Mouse (Mus musculus) neural tube, embryonic 11.5 days (tissue): ENCODE data around the gene Gins1. TPM values are rescaled to one million over a fixed set of nuclear protein-coding genes. Genes with fewer than 3 reads are reported as not detected.
A peak's percentile ranks its signal among the peaks of the same experiment; 100 is the strongest.

Experiments
- ATAC-seq: fragments of 200-750 bp; cut with Nextera tagmentation; 2 replicates; pipeline ENCODE4 v1.8.0; 2017; ENCODE audit warnings: moderate number of reproducible peaks, mild to moderate bottlenecking, moderate TSS enrichment, moderate library complexity; ENCODE audit not compliant: insufficient read depth, low FRiP score, low TSS enrichment
- DNase-seq: peaks from one replicate; pipeline ENCODE4 v3.0.0-alpha.2; 2015; ENCODE audit warnings: low spot score
- H3K27ac ChIP-seq: fragments of 300-500 bp; sonication (generic); 2 replicates; pipeline ENCODE4 v1.5.1; 2014; ENCODE audit warnings: low read depth, mild to moderate bottlenecking, low read length
- H3K27me3 ChIP-seq: fragments of 300-500 bp; sonication (generic); 2 replicates; pipeline ENCODE4 v1.6.1; 2014; ENCODE audit warnings: mild to moderate bottlenecking, low read length, mixed read lengths; ENCODE audit not compliant: control insufficient read depth, insufficient read depth
- H3K36me3 ChIP-seq: fragments of 300-500 bp; sonication (generic); 2 replicates; pipeline ENCODE4 v1.6.1; 2014; ENCODE audit warnings: mild to moderate bottlenecking, low read length, moderate library complexity, mixed read lengths; ENCODE audit not compliant: control insufficient read depth, insufficient read depth
- H3K4me1 ChIP-seq: fragments of 300-500 bp; sonication (generic); 2 replicates; pipeline ENCODE4 v1.6.1; 2014; ENCODE audit warnings: low read length, mixed read lengths; ENCODE audit not compliant: control insufficient read depth, insufficient read depth
- H3K4me2 ChIP-seq: fragments of 300-500 bp; sonication (generic); 2 replicates; pipeline ENCODE4 v1.6.1; 2014; ENCODE audit warnings: low read depth, mild to moderate bottlenecking, moderate library complexity
- H3K4me3 ChIP-seq: fragments of 300-500 bp; sonication (generic); 2 replicates; pipeline ENCODE4 v1.5.1; 2014; ENCODE audit warnings: low read depth, low read length
- H3K9ac ChIP-seq: fragments of 300-500 bp; sonication (generic); 2 replicates; pipeline ENCODE4 v1.6.1; 2014; ENCODE audit warnings: mild to moderate bottlenecking, low read length
- H3K9me3 ChIP-seq: fragments of 300-500 bp; sonication (generic); 2 replicates; pipeline ENCODE4 v1.6.1; 2016; ENCODE audit warnings: low read length; ENCODE audit not compliant: control insufficient read depth
- WGBS: fragments of 180-500 bp; shearing (Covaris S2); extraction: QIAGEN DNeasy Blood & Tissue Kit; methylation state at CpG from one replicate; pipeline ENCODE4 v1.1.7; 2014; 5-methylcytosine and 5-hydroxymethylcytosine counted together
- polyA plus RNA-seq: library from polyadenylated mRNA; unstranded; fragments of >200 nt; fragmentation: Nextera tagmentation; extraction: Ambion mirVana; gene quantifications from 2 replicates; pipeline ENCODE4 v1.2.1, GENCODE M21; 2014

Gins1 gene
- 59.4 and 60.6 TPM in 2 replicates for polyA plus RNA-seq

GRCm38 (mm10) chr2:150904936-150905450 lies at the start of gene Gins1:
Gene Gins1 (plus strand): TSS chr2:150905400.
- H3K36me3 ChIP-seq: no peaks in the 10 kb centered on the region
- no peak; the same call in 1 of the 2 replicates for ATAC-seq

GRCm38 (mm10) chr2:150858724-150859487 lies 46.3 kb upstream of the Gins1 start:
- H3K27me3 ChIP-seq: no peaks in the 10 kb centered on the region
- H3K4me3 ChIP-seq: no peak overlapping the region
- no peaks in the 10 kb centered on the region for H3K9me3 ChIP-seq
- H3K27ac ChIP-seq: no peak overlapping the region
- DNase-seq (no peak), ATAC-seq (no peak)
- no peak overlapping the region for H3K9ac ChIP-seq
- WGBS: 89% methylated on average over 9 of the region's 9 CpGs
- no peak overlapping the region for H3K4me2 ChIP-seq
- H3K4me1 ChIP-seq: no peaks in the 10 kb centered on the region
- H3K36me3 ChIP-seq: no peaks in the 10 kb centered on the region

More at GRCm38 (mm10) chr2:150904936-150905450, at the start of gene Gins1:
- Histone ChIP-seq H3K4me2 (peak within 1 kb of the TSS; percentile 85), H3K4me1 (peaks cover 12% of the 10 kb centered on the region), H3K27ac (peak within 1 kb of the TSS; percentile 81), H3K9me3 (no peaks in the 10 kb centered on the region), H3K27me3 (no peaks in the 10 kb centered on the region), H3K9ac (peak within 1 kb of the TSS; percentile 90), H3K4me3 (peak within 1 kb of the TSS; percentile 79)
- WGBS: 42% methylated on average over 9 of the region's 9 CpGs
- DNase-seq: no peak

- no peak overlapping the region for H3K4me3 ChIP-seq
- no peaks in the 10 kb centered on the region for H3K27me3 ChIP-seq
- ATAC-seq (no peak), DNase-seq (no peak)
- no peaks in the 10 kb centered on the region for H3K36me3 ChIP-seq
- H3K9me3 ChIP-seq: no peaks in the 10 kb centered on the region
- WGBS: 90% methylated on average over 11 of the region's 11 CpGs
- H3K27ac ChIP-seq: no peak overlapping the region
- H3K9ac ChIP-seq: no peak overlapping the region
- no peaks in the 10 kb centered on the region for H3K4me1 ChIP-seq
- H3K4me2 ChIP-seq: no peak overlapping the region
These were observed 45.3 kb upstream of the Gins1 start for GRCm38 (mm10) chr2:150859709-150860470.

GRCm38 (mm10) chr2:150861128-150861527 lies 44.1 kb upstream of the Gins1 start:
- Histone ChIP-seq H3K27ac (no peak overlapping the region), H3K27me3 (no peaks in the 10 kb centered on the region), H3K36me3 (no peaks in the 10 kb centered on the region), H3K4me2 (no peak overlapping the region), H3K9me3 (no peaks in the 10 kb centered on the region), H3K4me3 (no peak overlapping the region), H3K4me1 (no peaks in the 10 kb centered on the region), H3K9ac (no peak overlapping the region)
- DNase-seq: no peak
- no peak for ATAC-seq
- WGBS: 93% methylated on average over 2 of the region's 2 CpGs

GRCm38 (mm10) chr2:150867021-150867420 lies 38.2 kb upstream of the Gins1 start:
- Histone ChIP-seq H3K4me3 (no peak overlapping the region), H3K4me2 (no peak overlapping the region), H3K27ac (no peak overlapping the region), H3K36me3 (no peaks in the 10 kb centered on the region), H3K4me1 (no peaks in the 10 kb centered on the region), H3K9ac (no peak overlapping the region), H3K9me3 (no peaks in the 10 kb centered on the region), H3K27me3 (no peaks in the 10 kb centered on the region)
- ATAC-seq (no peak), DNase-seq (no peak)
- WGBS: 97% methylated on average over 2 of the region's 2 CpGs

- H3K36me3 ChIP-seq: no peaks in the 10 kb centered on the region
- WGBS: 97% methylated on average over 1 of the region's 1 CpGs
- no peak overlapping the region for H3K4me3 ChIP-seq
- ATAC-seq (no peak), DNase-seq (no peak)
- H3K27me3 ChIP-seq: no peaks in the 10 kb centered on the region
- H3K4me2 ChIP-seq: no peak overlapping the region
- H3K4me1 ChIP-seq: no peaks in the 10 kb centered on the region
- H3K9me3 ChIP-seq: no peaks in the 10 kb centered on the region
- no peak overlapping the region for H3K27ac ChIP-seq
- no peak overlapping the region for H3K9ac ChIP-seq
These were observed 35.8 kb upstream of the Gins1 start for GRCm38 (mm10) chr2:150869446-150869845.

GRCm38 (mm10) chr2:150874508-150874907 lies 30.7 kb upstream of the Gins1 start:
- no peaks in the 10 kb centered on the region for H3K9me3 ChIP-seq
- no peak overlapping the region for H3K9ac ChIP-seq
- no peaks in the 10 kb centered on the region for H3K36me3 ChIP-seq
- ATAC-seq: no peak
- H3K27me3 ChIP-seq: no peaks in the 10 kb centered on the region
- no peak overlapping the region for H3K4me2 ChIP-seq
- H3K27ac ChIP-seq: no peak overlapping the region
- no peak overlapping the region for H3K4me3 ChIP-seq
- no peaks in the 10 kb centered on the region for H3K4me1 ChIP-seq
- 97% methylated on average over 1 of the region's 1 CpGs for WGBS
- DNase-seq: no peak

GRCm38 (mm10) chr2:150875226-150875625 lies 30.0 kb upstream of the Gins1 start:
- Histone ChIP-seq H3K4me2 (no peak overlapping the region), H3K9ac (no peak overlapping the region), H3K36me3 (no peaks in the 10 kb centered on the region), H3K27ac (no peak overlapping the region), H3K4me1 (no peaks in the 10 kb centered on the region), H3K9me3 (no peaks in the 10 kb centered on the region), H3K27me3 (no peaks in the 10 kb centered on the region), H3K4me3 (no peak overlapping the region)
- WGBS: 100% methylated on average over 1 of the region's 1 CpGs
- ATAC-seq (no peak), DNase-seq (no peak)
